Mouse (Mus musculus) heart, embryonic 15.5 days (tissue): ENCODE results near the gene Armc12. TPM values are rescaled to one million over a fixed set of nuclear protein-coding genes. Genes with fewer than 3 reads are reported as not detected.

Experiments used
- ATAC-seq: fragments of 200-750 bp; cut with Nextera tagmentation; replicated peaks from 2 replicates; pipeline ENCODE4 v1.8.0; 2017; ENCODE audit warnings: low read depth, moderate TSS enrichment; ENCODE audit not compliant: insufficient number of reproducible peaks, insufficient read depth, low FRiP score
- H3K27ac ChIP-seq: fragments of 300-500 bp; sonication (generic); 2 replicates; pipeline ENCODE4 v1.5.1; 2015; ENCODE audit warnings: mild to moderate bottlenecking, inconsistent platforms
- H3K27me3 ChIP-seq: fragments of 300-500 bp; sonication (generic); 2 replicates; pipeline ENCODE4 v1.6.1; 2015; ENCODE audit warnings: inconsistent platforms
- H3K36me3 ChIP-seq: fragments of 300-500 bp; sonication (generic); 2 replicates; pipeline ENCODE4 v1.6.1; 2015; ENCODE audit warnings: mild to moderate bottlenecking, inconsistent platforms
- H3K4me1 ChIP-seq: fragments of 300-500 bp; sonication (generic); replicated peaks from 2 replicates; pipeline ENCODE4 v1.6.1; 2015; ENCODE audit warnings: inconsistent platforms
- H3K4me2 ChIP-seq: fragments of 300-500 bp; sonication (generic); 2 replicates; pipeline ENCODE4 v1.6.1; 2015; ENCODE audit warnings: inconsistent platforms, mild to moderate bottlenecking, moderate library complexity
- H3K4me3 ChIP-seq: fragments of 300-500 bp; sonication (generic); 2 replicates; pipeline ENCODE4 v1.5.1; 2015; ENCODE audit warnings: mild to moderate bottlenecking, inconsistent platforms
- H3K9ac ChIP-seq: fragments of 300-500 bp; sonication (generic); 2 replicates; pipeline ENCODE4 v1.6.1; 2015; ENCODE audit warnings: mild to moderate bottlenecking, inconsistent platforms
- H3K9me3 ChIP-seq: fragments of 300-500 bp; sonication (generic); replicated peaks from 2 replicates; pipeline ENCODE4 v1.6.1; 2016; ENCODE audit warnings: inconsistent platforms
- WGBS: fragments of 180-500 bp; shearing (Covaris S2); methylation state at CpG from one replicate; pipeline ENCODE4 v1.1.7; 2015; ENCODE audit warnings: mixed read lengths; 5-methylcytosine and 5-hydroxymethylcytosine counted together
- polyA plus RNA-seq: library from polyadenylated mRNA; unstranded; fragments of >200 nt; fragmentation: Nextera tagmentation; extraction: Ambion mirVana; gene quantifications from 2 replicates; pipeline ENCODE4 v1.2.1, GENCODE M21; 2015

The Armc12 gene
- polyA plus RNA-seq, 1 experiment from 2014 or later: not detected

DNA sequence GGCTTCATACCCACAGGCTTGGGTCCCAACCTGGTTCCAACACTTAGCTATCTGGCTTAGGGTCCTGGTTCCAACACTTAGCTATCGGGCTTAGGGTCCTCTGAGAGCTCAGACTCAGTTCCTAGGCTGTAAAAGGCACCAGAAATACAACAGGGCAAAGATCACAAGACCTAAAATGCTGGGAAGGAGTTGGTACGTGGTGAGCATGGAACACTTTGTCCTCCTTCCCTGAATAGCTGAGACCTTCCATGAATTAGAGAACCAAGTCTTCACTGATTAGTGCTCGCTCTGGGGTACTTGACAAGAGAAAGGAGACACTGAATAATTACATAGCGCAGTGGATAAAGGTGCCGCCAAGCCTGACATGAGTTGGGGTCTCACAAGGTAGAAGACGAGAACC lies 8.7 kb upstream of the Armc12 start:
- Histone ChIP-seq H3K36me3 (no peaks in the 10 kb centered on the region), H3K9ac (no peak overlapping the region), H3K27me3 (peaks cover 15% of the 10 kb centered on the region), H3K4me1 (peaks cover 36% of the 10 kb centered on the region), H3K27ac (no peak overlapping the region), H3K4me3 (peak overlapping the region; percentile 66), H3K9me3 (no peaks in the 10 kb centered on the region), H3K4me2 (peak overlapping the region; percentile 97)
- ATAC-seq: no peak
- WGBS: 47% methylated on average over 6 of the region's 6 CpGs

DNA sequence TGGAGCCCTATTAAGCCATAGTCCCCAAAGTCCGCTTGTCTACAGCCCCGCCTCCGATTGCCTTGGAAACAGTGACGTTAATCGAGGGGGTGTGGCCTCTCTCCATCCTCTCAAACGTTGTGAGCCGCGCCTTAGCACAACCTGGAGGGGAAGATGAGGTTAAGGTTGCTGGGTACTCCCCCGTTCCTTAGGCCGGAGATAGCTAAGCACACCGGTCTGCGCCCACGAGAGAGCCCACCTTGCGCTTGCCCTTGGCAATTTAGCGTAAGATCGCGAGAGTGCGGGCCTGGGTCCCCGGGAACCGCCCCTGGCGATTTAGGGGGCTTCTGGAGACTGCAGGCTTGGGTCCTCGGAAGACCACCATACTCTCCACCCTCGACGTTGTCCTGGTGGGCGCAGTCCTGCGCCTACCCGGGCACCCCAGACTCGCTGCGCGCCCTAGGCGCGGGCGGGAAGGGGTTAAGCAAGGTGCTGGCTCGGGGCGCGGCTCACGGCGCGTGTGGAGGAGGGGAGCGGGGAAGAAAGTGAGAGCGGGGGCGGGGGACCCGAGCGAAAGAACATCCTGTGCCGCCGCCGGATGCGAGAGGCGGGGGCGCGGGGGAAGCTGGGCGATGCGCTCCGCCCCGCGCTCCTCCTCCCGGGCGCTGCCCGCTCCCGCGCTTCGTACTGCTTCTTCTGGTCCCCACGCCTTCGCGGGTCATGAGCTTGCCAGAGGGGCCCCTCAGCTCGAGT lies 7.8 kb upstream of the Armc12 start:
- peaks cover 35% of the 10 kb centered on the region for H3K4me1 ChIP-seq
- no peaks in the 10 kb centered on the region for H3K36me3 ChIP-seq
- peak overlapping the region; percentile 53 for H3K9ac ChIP-seq
- peak; percentile 77 for ATAC-seq
- no peaks in the 10 kb centered on the region for H3K9me3 ChIP-seq
- peak overlapping the region; percentile 97 for H3K4me2 ChIP-seq
- H3K27ac ChIP-seq: peak overlapping the region; percentile 86
- peaks cover 14% of the 10 kb centered on the region for H3K27me3 ChIP-seq
- peak overlapping the region; percentile 66 for H3K4me3 ChIP-seq
- WGBS: under 1% methylated on average over 64 of the region's 66 CpGs

DNA sequence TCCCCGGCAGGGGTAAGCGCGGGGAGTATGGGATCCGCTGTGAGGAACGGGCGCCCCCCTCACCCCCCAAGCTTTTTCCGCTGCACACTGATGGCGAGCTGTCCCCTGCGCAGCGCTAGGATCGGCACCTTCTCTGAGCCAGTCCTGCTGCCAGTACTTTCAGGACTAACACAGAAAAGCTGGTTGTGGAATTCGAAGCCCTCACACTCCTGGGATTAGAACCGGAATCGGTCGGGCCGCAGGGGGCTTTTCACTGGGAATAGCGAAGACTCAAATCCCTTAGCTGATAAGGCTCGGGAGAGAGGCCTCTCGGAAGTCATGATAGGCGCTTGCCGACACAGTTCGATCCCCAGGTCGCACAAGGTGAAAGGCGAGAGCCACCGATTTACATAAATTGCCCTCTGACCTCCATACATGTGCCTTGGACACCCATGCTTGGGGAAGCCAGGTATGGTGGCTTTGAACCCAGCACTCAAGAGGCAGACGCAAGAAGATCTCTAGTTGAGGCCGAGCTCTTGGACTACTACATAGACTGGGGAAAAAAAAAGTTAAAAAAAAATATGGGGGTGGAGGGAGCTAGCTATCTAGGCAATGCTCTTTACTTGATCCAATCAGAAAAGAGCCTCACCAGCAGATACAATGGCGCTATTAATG lies 7.1 kb upstream of the Armc12 start:
- 8% methylated on average over 28 of the region's 28 CpGs for WGBS
- Histone ChIP-seq H3K9me3 (no peaks in the 10 kb centered on the region), H3K4me2 (peak overlapping the region; percentile 97), H3K27me3 (peaks cover 16% of the 10 kb centered on the region), H3K9ac (peak overlapping the region; percentile 53), H3K36me3 (no peaks in the 10 kb centered on the region), H3K4me1 (peaks cover 31% of the 10 kb centered on the region), H3K27ac (peak overlapping the region; percentile 86), H3K4me3 (peak overlapping the region; percentile 66)
- no peak; the same call in 1 of the 2 replicates for ATAC-seq

DNA sequence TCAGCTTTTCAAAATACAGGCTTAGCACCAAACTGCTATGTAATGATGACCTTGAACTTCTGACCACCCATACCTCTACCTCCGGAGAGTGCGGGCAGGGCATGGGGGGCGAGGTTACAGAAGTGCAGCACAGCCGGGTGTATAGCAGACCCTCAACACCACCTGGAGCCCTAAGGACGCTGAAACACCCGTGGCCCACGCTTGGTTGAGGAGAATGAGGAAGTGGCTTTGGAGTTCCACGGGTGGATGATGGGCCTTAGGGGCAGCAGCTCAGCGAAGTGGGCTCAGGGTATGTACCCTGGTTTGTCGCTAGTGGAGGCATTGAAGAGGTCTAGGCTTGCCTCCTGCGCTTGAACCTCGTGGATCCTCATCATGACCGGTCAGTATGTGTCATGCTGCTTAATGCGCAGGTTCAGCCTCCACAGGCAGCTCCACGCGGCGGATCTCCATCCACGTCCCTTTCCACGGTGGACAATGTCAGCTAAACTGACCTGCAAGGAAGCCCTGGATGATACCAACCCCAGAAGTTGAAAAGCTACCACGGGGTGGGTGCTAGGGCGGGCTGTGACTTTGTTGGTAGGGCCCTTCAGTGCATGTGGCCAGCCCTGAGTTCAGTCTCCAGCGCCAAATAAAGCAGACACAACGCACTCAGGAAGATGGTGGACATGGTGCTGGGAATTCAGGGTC lies 6.5 kb upstream of the Armc12 start:
- Histone ChIP-seq H3K27me3 (peaks cover 14% of the 10 kb centered on the region), H3K27ac (0 out of 2 replicates have a peak overlapping the region, but pooled peaks have one; percentile 3), H3K9ac (0 out of 2 replicates have a peak overlapping the region, but pooled peaks have one; percentile 53), H3K9me3 (no peaks in the 10 kb centered on the region), H3K4me1 (peaks cover 26% of the 10 kb centered on the region), H3K36me3 (no peaks in the 10 kb centered on the region), H3K4me2 (peak overlapping the region; percentile 97), H3K4me3 (peak overlapping the region; percentile 66)
- WGBS: 78% methylated on average over 23 of the region's 23 CpGs
- ATAC-seq: no peak

DNA sequence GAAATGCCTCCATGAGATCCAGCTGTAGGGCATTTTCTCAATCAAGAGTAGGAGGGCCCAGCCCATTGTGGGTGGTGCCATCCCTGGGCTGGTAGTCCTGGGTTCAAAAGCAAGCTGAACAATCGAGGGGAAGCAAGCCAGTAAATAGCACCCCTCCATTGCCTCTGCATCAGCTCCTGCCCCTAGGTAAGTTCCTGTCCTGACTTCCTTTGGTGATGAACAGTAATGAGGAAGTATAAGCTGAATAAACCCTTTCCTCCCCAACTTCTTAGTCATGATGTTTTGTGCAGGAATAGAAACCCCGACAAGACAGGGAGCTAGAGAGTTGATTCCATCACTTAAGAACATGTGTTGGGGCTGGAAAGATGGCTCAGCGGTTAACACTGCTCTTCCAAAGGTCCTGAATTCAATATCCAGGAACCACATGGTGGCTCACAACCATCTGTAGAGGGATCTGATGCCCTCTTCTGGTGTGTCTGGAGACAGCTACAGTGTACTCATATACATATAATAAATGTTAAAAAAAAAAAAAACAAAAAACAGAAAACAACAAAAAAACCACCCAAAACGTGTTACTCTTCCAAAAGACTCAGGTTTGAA lies 5.7 kb upstream of the Armc12 start:
- H3K4me1 ChIP-seq: peaks cover 26% of the 10 kb centered on the region
- no peak for ATAC-seq
- peaks cover 12% of the 10 kb centered on the region for H3K27me3 ChIP-seq
- no peak overlapping the region for H3K9ac ChIP-seq
- 0 out of 2 replicates have a peak overlapping the region, but pooled peaks have one; percentile 3 for H3K27ac ChIP-seq
- no peak overlapping the region for H3K4me3 ChIP-seq
- H3K36me3 ChIP-seq: no peaks in the 10 kb centered on the region
- peak overlapping the region; percentile 97; the same call in 1 of the 2 replicates for H3K4me2 ChIP-seq
- H3K9me3 ChIP-seq: no peaks in the 10 kb centered on the region
- 65% methylated on average over 4 of the region's 4 CpGs for WGBS

DNA sequence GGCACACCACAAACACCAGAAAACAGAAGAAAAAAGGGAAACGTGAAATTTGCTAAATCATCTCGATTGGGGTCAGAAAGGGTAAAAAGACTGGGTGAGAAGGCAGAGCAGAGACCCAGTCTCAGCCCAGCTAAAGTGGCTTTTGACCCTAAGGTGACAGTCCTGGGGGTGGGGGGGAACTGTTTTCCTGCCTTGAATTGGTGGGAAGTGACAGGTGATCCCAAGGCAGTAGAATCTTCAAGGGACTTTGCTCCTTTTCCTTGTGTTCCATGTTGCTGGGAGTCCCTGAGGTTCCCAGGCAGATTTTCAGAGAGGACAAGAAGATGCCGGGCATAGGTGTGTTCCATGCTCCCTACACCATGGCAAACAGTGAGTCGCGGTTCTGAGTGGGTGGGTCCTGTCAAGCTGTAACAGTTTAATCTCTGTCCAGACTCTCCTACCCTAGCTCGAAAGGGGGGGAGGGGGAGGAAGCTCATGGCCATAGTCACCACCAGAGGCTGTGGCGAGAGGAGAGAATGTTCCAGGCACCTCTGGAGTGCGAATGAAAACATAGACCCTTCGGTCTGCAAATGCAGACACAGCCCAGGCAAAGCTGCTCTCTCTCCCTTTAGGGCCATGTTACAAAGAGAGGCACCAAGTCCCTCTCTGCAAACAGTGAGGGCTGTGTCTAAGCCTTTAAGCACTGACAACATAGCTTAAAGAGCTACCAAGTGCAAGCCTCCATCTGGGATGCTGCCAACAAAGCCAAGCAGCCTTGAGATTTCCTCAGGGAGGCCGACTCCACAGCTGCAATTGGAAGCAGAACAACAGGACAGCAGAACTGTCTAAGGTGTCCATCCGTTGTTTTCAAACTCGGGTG lies 3.2 kb upstream of the Armc12 start:
- Histone ChIP-seq H3K9ac (0 out of 2 replicates have a peak overlapping the region, but pooled peaks have one; percentile 38), H3K9me3 (no peaks in the 10 kb centered on the region), H3K36me3 (no peaks in the 10 kb centered on the region), H3K4me1 (peaks cover 23% of the 10 kb centered on the region), H3K27me3 (peaks cover 18% of the 10 kb centered on the region; the same call in 1 of the 2 replicates), H3K4me2 (peak overlapping the region; percentile 52), H3K4me3 (peak overlapping the region; percentile 27; the same call in 1 of the 2 replicates), H3K27ac (peak overlapping the region; percentile 36; the same call in 1 of the 2 replicates)
- WGBS: 33% methylated on average over 12 of the region's 12 CpGs
- ATAC-seq: no peak

DNA sequence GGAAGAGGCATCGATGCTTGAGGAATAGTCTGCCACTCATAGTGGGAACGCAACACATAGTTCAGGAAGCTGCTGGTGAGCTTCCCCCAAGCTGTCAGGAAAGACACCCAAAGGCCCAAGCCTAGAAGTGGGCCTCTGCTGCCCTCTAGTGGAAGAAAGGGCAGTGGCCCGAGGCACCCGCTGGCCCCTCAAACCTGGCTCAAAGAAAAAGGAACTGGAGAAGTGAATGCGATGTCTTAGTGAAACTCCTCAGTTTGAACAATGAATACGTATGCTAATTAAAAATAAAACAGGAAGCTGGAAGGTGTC lies 2.6 kb upstream of the Armc12 start:
- H3K4me3 ChIP-seq: peak overlapping the region; percentile 27; the same call in 1 of the 2 replicates

DNA sequence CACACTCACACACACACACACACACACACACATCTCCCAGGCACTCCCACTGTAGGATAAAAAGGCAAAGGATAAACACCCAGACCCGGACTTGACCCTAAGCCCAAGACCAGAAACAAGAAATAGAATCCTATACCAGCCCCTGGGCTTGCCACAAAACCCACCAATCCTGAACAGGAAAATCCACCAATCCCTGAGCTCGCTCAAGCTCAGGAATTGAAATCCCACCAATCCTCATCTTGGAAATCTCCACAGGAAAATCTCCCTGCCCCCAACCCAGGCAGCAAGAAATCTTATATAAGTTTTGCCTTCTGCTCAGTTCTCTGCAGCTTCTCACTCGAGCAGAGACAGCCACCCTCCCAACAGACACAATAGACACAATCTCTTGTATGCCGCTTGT lies 1.5 kb upstream of the Armc12 start:
- Histone ChIP-seq H3K27me3 (peaks cover 18% of the 10 kb centered on the region; the same call in 1 of the 2 replicates), H3K9me3 (no peaks in the 10 kb centered on the region), H3K27ac (no peak overlapping the region), H3K4me3 (no peak overlapping the region), H3K36me3 (no peaks in the 10 kb centered on the region), H3K4me1 (peaks cover 13% of the 10 kb centered on the region), H3K9ac (no peak overlapping the region), H3K4me2 (no peak overlapping the region)
- no peak for ATAC-seq
- 65% methylated on average over 4 of the region's 4 CpGs for WGBS

More for the DNA sequence above, 2.6 kb upstream of the Armc12 start:
- H3K4me1 ChIP-seq: peaks cover 19% of the 10 kb centered on the region
- peaks cover 18% of the 10 kb centered on the region; the same call in 1 of the 2 replicates for H3K27me3 ChIP-seq
- H3K4me2 ChIP-seq: peak overlapping the region; percentile 52
- H3K27ac ChIP-seq: no peak overlapping the region
- 0 out of 2 replicates have a peak overlapping the region, but pooled peaks have one; percentile 38 for H3K9ac ChIP-seq
- H3K36me3 ChIP-seq: no peaks in the 10 kb centered on the region
- no peaks in the 10 kb centered on the region for H3K9me3 ChIP-seq
- ATAC-seq: no peak
- 1% methylated on average over 6 of the region's 6 CpGs for WGBS

DNA sequence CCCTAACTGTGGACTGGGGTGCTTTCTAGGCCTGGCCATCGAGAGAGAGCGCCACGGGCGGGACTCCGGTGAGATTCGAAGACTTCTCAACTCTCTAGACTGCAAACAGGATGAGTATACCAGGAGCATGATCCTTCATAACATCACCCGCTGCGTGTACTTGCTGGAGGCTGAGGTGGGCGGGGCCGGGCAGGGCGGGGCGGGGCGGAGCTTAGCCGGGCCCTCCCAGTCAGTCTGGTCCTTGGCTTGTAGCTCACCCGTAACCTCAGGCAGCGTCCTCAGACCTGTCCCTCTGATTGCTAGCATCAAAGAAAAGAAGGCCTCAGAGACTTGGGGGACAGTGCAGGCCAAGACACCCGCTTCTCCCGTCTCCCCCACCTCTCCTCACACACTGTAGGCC lies 1.3 kb downstream of the Armc12 start:
- Histone ChIP-seq H3K27me3 (peaks cover 21% of the 10 kb centered on the region), H3K36me3 (no peaks in the 10 kb centered on the region), H3K27ac (no peak overlapping the region), H3K9ac (no peak overlapping the region), H3K4me1 (peaks cover 13% of the 10 kb centered on the region), H3K4me3 (no peak overlapping the region), H3K9me3 (no peaks in the 10 kb centered on the region), H3K4me2 (no peak overlapping the region)
- WGBS: 16% methylated on average over 18 of the region's 18 CpGs
- ATAC-seq: no peak

DNA sequence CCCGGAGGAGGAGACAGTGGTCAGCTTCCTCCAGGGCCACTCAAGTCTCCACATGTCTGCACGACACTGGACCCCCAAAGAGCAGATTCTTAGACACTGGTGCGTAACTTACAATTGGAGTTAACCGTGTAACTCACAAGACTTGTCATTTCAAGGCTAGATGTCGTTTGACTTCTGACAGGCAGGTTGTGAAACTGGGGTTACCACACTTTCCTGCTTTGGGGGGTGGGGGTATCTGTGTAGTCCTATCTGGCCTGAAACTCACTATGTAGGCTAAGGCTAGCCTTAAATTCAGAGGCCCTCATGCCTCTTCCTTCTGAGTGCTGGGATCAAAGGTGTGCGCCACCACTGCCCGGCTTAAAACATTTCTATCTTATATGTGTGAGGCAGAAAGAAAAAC lies 2.0 kb downstream of the Armc12 start:
- no peak overlapping the region for H3K27ac ChIP-seq
- H3K4me2 ChIP-seq: no peak overlapping the region
- no peak for ATAC-seq
- WGBS: 83% methylated on average over 7 of the region's 7 CpGs
- no peak overlapping the region for H3K4me3 ChIP-seq
- H3K9ac ChIP-seq: no peak overlapping the region
- H3K9me3 ChIP-seq: no peaks in the 10 kb centered on the region
- peaks cover 8% of the 10 kb centered on the region for H3K4me1 ChIP-seq
- no peaks in the 10 kb centered on the region for H3K36me3 ChIP-seq
- H3K27me3 ChIP-seq: peaks cover 21% of the 10 kb centered on the region
